Mouse (Mus musculus) C2C12 (cell line): Measurements from ENCODE around the gene Mboat2. TPM values are rescaled to one million over a fixed set of nuclear protein-coding genes. Genes with fewer than 3 reads are reported as not detected.

ENCODE experiments used
- H3K27me3 ChIP-seq: one replicate; pipeline ENCODE4 v1.6.1; 2011; ENCODE audit not compliant: control insufficient read depth, insufficient read depth, insufficient read length
- H3K36me3 ChIP-seq: one replicate; pipeline ENCODE4 v1.6.1; 2011; ENCODE audit not compliant: control insufficient read depth, insufficient read depth
- H3K4me3 ChIP-seq: one replicate; pipeline ENCODE4 v1.5.1; 2011; ENCODE audit warnings: mild to moderate bottlenecking, control low read depth; ENCODE audit not compliant: poor library complexity, insufficient read depth, severe bottlenecking
- H3K79me2 ChIP-seq: one replicate; pipeline ENCODE4 v1.6.1; 2011; ENCODE audit not compliant: control insufficient read depth, insufficient read depth
- H3K79me3 ChIP-seq: one replicate; pipeline ENCODE4 v1.6.1; 2011; ENCODE audit warnings: low read depth, control low read depth
- H3ac ChIP-seq: one replicate; pipeline ENCODE3; 2011; ENCODE audit warnings: low read depth; ENCODE audit not compliant: control insufficient read depth, insufficient read length
- CEBPB ChIP-seq: IDR thresholded peaks from one replicate; pipeline ENCODE4 v1.6.1; 2011; ENCODE audit warnings: low read depth, mild to moderate bottlenecking, control low read depth, moderate library complexity
- CTCF ChIP-seq: IDR thresholded peaks from one replicate; pipeline ENCODE4 v1.5.1; 2011; ENCODE audit not compliant: control insufficient read depth, insufficient read depth, insufficient read length
- FOSL1 ChIP-seq: IDR thresholded peaks from one replicate; pipeline ENCODE4 v1.8.0; 2011; ENCODE audit warnings: mild to moderate bottlenecking, low read length; ENCODE audit not compliant: poor library complexity, insufficient read depth, severe bottlenecking
- MAX ChIP-seq: IDR thresholded peaks from one replicate; pipeline ENCODE4 v1.6.1; 2011; ENCODE audit warnings: mild to moderate bottlenecking, control low read depth
- MYOD1 ChIP-seq: IDR thresholded peaks from one replicate; pipeline ENCODE4 v1.6.1; 2011; ENCODE audit warnings: low read depth; ENCODE audit not compliant: control insufficient read depth, insufficient read length
- MYOG ChIP-seq: IDR thresholded peaks from one replicate; pipeline ENCODE4 v1.6.1; 2011; ENCODE audit not compliant: control insufficient read depth, insufficient read length; ENCODE audit errors: extremely low read depth
- USF1 ChIP-seq: IDR thresholded peaks from one replicate; pipeline ENCODE4 v1.6.1; 2011; ENCODE audit warnings: low read depth, mild to moderate bottlenecking, control low read depth, moderate library complexity
- polyA plus RNA-seq: library from polyadenylated mRNA; unstranded; fragments of >200 nt; fragmentation: generic; extraction: Trizol; gene quantifications from one replicate; pipeline ENCODE4 v1.2.1, GENCODE M21; 2012; ENCODE audit warnings: missing spikeins

Gene Mboat2
- polyA plus RNA-seq, 1 experiment, result 3.7 TPM

DNA sequence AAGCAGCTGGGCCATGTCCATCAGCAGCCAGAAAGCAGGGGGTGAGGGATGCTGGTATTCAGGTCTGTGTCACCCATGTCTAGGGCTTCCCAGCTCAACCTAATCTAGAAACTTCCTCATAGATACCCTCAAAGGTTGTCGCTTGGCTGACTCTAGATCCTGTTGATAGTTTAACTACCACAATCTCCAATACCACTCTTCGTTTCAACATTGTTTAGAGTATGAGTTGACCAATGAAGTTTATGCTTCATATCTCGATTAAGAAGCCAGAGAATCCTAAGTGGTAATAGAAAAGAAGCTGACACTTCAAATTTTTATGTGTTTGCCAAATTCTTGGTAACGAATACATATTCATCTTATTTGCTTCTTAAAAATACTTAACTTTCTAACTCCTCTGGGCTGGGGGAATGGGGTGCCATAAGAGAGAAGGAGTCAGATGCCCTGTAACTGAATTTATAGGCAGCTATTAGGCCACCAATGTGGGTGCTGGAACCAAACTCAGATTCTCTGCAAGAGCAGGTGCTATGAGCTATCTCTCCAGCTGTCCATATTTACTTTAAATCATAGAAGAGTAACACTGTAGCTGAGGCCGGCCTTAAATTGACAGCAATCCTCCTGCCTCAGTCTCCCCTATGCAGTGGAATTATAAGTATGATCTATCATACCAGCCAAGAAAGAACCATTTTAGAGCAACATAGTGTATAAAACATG is 141.0 kb downstream of the Mboat2 start:
- TF ChIP-seq CEBPB, result no peak
- TF ChIP-seq USF1, result no peak
- no peak for TF ChIP-seq FOSL1
- TF ChIP-seq MAX, result no peak
- TF ChIP-seq MYOD1, result no peak
- no peak for TF ChIP-seq MYOG
- no peak for TF ChIP-seq CTCF
- Histone ChIP-seq H3K79me2 (peaks cover 15% of the 10 kb centered on the region), H3ac (no peak overlapping the region), H3K79me3 (peaks cover 4% of the 10 kb centered on the region), H3K4me3 (no peak overlapping the region), H3K36me3 (no peaks in the 10 kb centered on the region), H3K27me3 (no peaks in the 10 kb centered on the region)

- no peaks in the 10 kb centered on the region for H3K36me3 ChIP-seq
- peaks cover 25% of the 10 kb centered on the region for H3K79me2 ChIP-seq
- H3K4me3 ChIP-seq, result no peak overlapping the region
- peaks cover 10% of the 10 kb centered on the region for H3K79me3 ChIP-seq
- no peak overlapping the region for H3ac ChIP-seq
- no peaks in the 10 kb centered on the region for H3K27me3 ChIP-seq
- TF ChIP-seq MYOD1 (no peak), MAX (no peak), CEBPB (no peak), FOSL1 (no peak), USF1 (no peak), MYOG (no peak), CTCF (no peak)
Observed at GRCm38 (mm10) chr12:24972371-24973350, 142.0 kb downstream of the Mboat2 start.

DNA sequence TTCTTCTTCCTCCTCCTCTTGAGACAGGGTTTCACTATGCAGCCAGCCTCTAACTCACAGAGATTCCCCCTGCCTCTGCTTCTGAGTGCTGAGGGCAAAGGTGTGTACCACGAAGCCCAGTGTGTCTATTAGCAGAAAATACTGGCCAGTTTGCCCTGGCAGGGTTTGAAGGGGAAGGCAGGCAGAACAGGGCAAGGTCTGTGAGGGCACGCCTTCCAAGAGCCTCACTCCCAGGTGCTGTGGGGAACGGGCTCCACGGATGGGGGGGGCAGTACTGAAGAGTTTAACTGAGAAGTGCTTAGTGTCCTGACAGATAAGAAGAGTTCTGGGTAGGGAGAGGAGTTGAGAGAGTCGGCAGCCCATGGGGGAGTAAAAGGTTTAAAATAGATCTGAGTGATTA is 142.9 kb downstream of the Mboat2 start:
- Histone ChIP-seq H3K79me3 (peaks cover 11% of the 10 kb centered on the region), H3ac (no peak overlapping the region), H3K27me3 (no peaks in the 10 kb centered on the region), H3K79me2 (peaks cover 26% of the 10 kb centered on the region), H3K4me3 (no peak overlapping the region), H3K36me3 (no peaks in the 10 kb centered on the region)
- TF ChIP-seq MYOG, result no peak

DNA sequence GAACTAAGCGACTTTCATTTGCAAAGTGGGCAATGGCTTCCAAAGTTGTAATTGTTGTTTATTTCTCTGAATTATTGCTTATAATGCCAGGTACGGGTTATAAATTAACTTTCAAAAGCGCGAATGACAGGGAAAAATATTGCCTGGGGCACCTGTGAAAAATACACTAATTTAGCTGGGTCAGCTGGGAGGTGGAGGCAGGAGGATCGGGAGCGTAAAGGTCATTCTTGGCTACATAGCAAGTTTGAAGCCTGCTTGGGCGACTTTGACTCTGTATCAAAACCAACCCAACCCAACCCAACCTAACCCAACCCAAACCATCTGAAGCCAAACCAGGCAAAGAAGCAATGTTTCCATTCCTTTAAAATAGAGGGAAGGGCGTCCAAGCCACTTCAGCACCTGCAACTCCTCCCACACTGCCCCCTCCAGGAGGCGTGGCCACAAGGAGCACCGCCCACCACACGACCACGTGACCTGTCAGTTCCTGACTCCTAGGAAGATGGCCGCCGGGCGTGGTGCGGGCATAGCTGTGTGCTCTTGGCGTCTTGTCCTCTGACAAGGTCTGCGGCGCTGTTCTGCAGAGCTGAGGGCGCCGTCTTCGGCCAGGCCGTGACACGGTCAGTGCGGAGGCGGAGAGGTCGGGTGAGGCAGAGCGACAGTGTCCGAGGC is 143.9 kb downstream of the Mboat2 start, which contains the start of gene Kidins220:
Gene Kidins220 (plus strand): TSS at position 480 of the 669 bp plus-strand sequence.
- H3K79me3 ChIP-seq, result peaks cover 11% of the 10 kb centered on the region
- peak within 1 kb of the TSS; percentile 64 for H3ac ChIP-seq
- no peaks in the 10 kb centered on the region for H3K27me3 ChIP-seq
- H3K36me3 ChIP-seq, result no peaks in the 10 kb centered on the region
- TF ChIP-seq MYOD1 (no peak), MAX (peak; percentile 88), MYOG (no peak), CTCF (no peak), FOSL1 (no peak), USF1 (peak; percentile 97), CEBPB (no peak)
- peaks cover 26% of the 10 kb centered on the region for H3K79me2 ChIP-seq
- H3K4me3 ChIP-seq, result peak within 1 kb of the TSS; percentile 75

- peak overlapping the region; percentile 75 for H3K4me3 ChIP-seq
- peaks cover 11% of the 10 kb centered on the region for H3K79me3 ChIP-seq
- H3ac ChIP-seq, result peak overlapping the region; percentile 64
- no peaks in the 10 kb centered on the region for H3K36me3 ChIP-seq
- peaks cover 30% of the 10 kb centered on the region for H3K79me2 ChIP-seq
- TF ChIP-seq USF1, result no peak
- TF ChIP-seq MYOD1, result no peak
- no peak for TF ChIP-seq MYOG
- no peak for TF ChIP-seq CEBPB
- TF ChIP-seq CTCF, result no peak
- no peak for TF ChIP-seq MAX
- no peak for TF ChIP-seq FOSL1
- no peaks in the 10 kb centered on the region for H3K27me3 ChIP-seq
Observed at GRCm38 (mm10) chr12:24975115-24975733, 144.5 kb downstream of the Mboat2 start.
